Mouse (Mus musculus): Measurements from ENCODE around the gene Tmem82. TPM values are rescaled to one million over a fixed set of nuclear protein-coding genes. Genes with fewer than 3 reads are reported as not detected.

Gene Tmem82
- total RNA-seq, 2 experiments from 2014 or later = 0.52 TPM; not detected in 1

DNA sequence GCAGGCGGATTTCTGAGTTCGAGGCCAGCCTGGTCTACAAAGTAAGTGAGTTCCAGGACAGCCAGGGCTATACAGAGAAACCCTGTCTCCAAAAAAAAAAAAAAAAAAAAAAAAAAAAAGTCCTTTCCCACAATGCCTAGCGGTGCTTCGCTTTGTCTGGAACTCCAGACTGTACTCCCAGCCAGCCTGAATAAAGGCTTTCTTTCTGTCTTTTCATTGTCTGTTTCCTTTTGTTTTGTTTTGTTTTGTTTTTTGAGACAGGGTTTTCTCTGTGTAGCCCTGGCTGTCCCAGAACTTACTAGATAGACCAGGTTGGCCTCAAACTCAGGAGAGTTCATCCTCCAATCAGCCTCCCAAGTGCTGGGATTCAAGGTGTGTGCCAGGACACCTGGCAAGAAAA, 54.2 kb downstream of the Tmem82 start:
- no peak for ATAC-seq (replicated peaks; ENCODE audit: low FRiP score, low TSS enrichment, poor library complexity, severe bottlenecking)

Other genes starting within 250 kb of the Tmem82 start
- gene Clcnka, start 219.9 kb downstream of the Tmem82 start, total RNA-seq (2014; fragmentation: Nextera tagmentation) = not detected in 2 replicates
- not detected in 2 replicates for gene Clcnka, start 219.9 kb downstream of the Tmem82 start, total RNA-seq (2017)
- not detected in 2 replicates for gene Clcnkb, start 202.6 kb downstream of the Tmem82 start, total RNA-seq (2014; fragmentation: Nextera tagmentation)
- not detected in 2 replicates for gene Clcnkb, start 202.6 kb downstream of the Tmem82 start, total RNA-seq (2017)
- gene Hspb7, start 197.9 kb downstream of the Tmem82 start, total RNA-seq (2014; fragmentation: Nextera tagmentation) = not detected in 2 replicates
- not detected in 2 replicates for gene Hspb7, start 197.9 kb downstream of the Tmem82 start, total RNA-seq (2017)
- gene Srarp, start 182.5 kb downstream of the Tmem82 start, total RNA-seq (2014; fragmentation: Nextera tagmentation) = not detected in 2 replicates
- not detected in 2 replicates for gene Srarp, start 182.5 kb downstream of the Tmem82 start, total RNA-seq (2017)
- gene Zbtb17, start 174.0 kb downstream of the Tmem82 start, total RNA-seq (2014; fragmentation: Nextera tagmentation) = 13.4 and 16.6 TPM in 2 replicates
- gene Zbtb17, start 174.0 kb downstream of the Tmem82 start, total RNA-seq (2017) = 21.5 and 26.6 TPM in 2 replicates
- 64.2 and 81.5 TPM in 2 replicates for gene Spen, start 80.0 kb downstream of the Tmem82 start, total RNA-seq (2014; fragmentation: Nextera tagmentation)
- 21.1 and 40.5 TPM in 2 replicates for gene Spen, start 80.0 kb downstream of the Tmem82 start, total RNA-seq (2017)
- gene Fblim1, start 12.5 kb downstream of the Tmem82 start, total RNA-seq (2014; fragmentation: Nextera tagmentation) = not detected in 2 replicates
- gene Fblim1, start 12.5 kb downstream of the Tmem82 start, total RNA-seq (2017) = not detected in 2 replicates
- not detected in 2 replicates for gene Slc25a34, start 5.2 kb upstream of the Tmem82 start, total RNA-seq (2014; fragmentation: Nextera tagmentation)
- 0.65 TPM in 1 of 2 replicates, not detected in the other for gene Slc25a34, start 5.2 kb upstream of the Tmem82 start, total RNA-seq (2017)
- gene Plekhm2, start 46.3 kb upstream of the Tmem82 start, total RNA-seq (2014; fragmentation: Nextera tagmentation) = 7.7 and 16.9 TPM in 2 replicates
- 4.9 and 22.4 TPM in 2 replicates for gene Plekhm2, start 46.3 kb upstream of the Tmem82 start, total RNA-seq (2017)
- 19.1 and 23.4 TPM in 2 replicates for gene Rsc1a1, start 67.0 kb upstream of the Tmem82 start, total RNA-seq (2014; fragmentation: Nextera tagmentation)
- 17.1 and 26.1 TPM in 2 replicates for gene Rsc1a1, start 67.0 kb upstream of the Tmem82 start, total RNA-seq (2017)
- gene Ddi2, start 104.8 kb upstream of the Tmem82 start, total RNA-seq (2014; fragmentation: Nextera tagmentation) = 31.1 and 50.4 TPM in 2 replicates
- gene Ddi2, start 104.8 kb upstream of the Tmem82 start, total RNA-seq (2017) = 24.8 and 43.8 TPM in 2 replicates
- gene Agmat, start 128.0 kb upstream of the Tmem82 start, total RNA-seq (2014; fragmentation: Nextera tagmentation) = 2.2 TPM in 1 of 2 replicates, not detected in the other
- not detected in 2 replicates for gene Agmat, start 128.0 kb upstream of the Tmem82 start, total RNA-seq (2017)
- gene Dnajc16, start 172.3 kb upstream of the Tmem82 start, total RNA-seq (2014; fragmentation: Nextera tagmentation) = 10.7 and 11.4 TPM in 2 replicates
- 3.2 and 6.0 TPM in 2 replicates for gene Dnajc16, start 172.3 kb upstream of the Tmem82 start, total RNA-seq (2017)
- gene Casp9, start 175.0 kb upstream of the Tmem82 start, total RNA-seq (2014; fragmentation: Nextera tagmentation) = 16.5 and 17.0 TPM in 2 replicates
- gene Casp9, start 175.0 kb upstream of the Tmem82 start, total RNA-seq (2017) = 11.4 and 18.1 TPM in 2 replicates
- not detected in 2 replicates for gene Cela2a, start 207.5 kb upstream of the Tmem82 start, total RNA-seq (2014; fragmentation: Nextera tagmentation)
- not detected in 2 replicates for gene Cela2a, start 207.5 kb upstream of the Tmem82 start, total RNA-seq (2017)
- gene Ctrc, start 227.7 kb upstream of the Tmem82 start, total RNA-seq (2014; fragmentation: Nextera tagmentation) = not detected in 2 replicates
- not detected in 2 replicates for gene Ctrc, start 227.7 kb upstream of the Tmem82 start, total RNA-seq (2017)